Mouse (Mus musculus): ENCODE results near the gene Tmem262. TPM values are rescaled to one million over a fixed set of nuclear protein-coding genes. Genes with fewer than 3 reads are reported as not detected.
A peak's percentile ranks its signal among the peaks of the same experiment; 100 is the strongest.

The Tmem262 gene
- total RNA-seq, 2 experiments from 2014 or later: not detected

DNA sequence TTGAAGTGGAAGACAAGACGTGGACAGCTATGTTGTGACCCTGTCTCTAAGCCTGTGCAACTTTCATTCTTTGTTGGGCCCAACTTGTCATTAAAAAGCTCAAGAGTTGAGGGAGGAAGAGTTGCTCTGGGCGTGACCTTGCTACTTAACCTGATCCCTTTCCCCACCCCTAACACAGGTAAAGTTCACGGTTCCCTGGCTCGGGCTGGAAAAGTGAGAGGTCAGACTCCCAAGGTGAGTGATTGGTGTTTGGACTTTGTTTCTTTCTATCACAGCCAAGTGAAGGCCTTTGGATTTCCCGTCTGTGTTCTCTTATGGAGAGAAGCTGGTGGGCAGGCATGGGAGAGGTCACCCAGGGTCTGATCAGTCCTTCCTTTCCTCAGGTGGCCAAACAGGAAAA, 20.9 kb upstream of the Tmem262 start:
- DNase-seq (ENCODE audit: extremely low spot score in 1 of 2, low spot score in 1 of 2): no peak

DNA sequence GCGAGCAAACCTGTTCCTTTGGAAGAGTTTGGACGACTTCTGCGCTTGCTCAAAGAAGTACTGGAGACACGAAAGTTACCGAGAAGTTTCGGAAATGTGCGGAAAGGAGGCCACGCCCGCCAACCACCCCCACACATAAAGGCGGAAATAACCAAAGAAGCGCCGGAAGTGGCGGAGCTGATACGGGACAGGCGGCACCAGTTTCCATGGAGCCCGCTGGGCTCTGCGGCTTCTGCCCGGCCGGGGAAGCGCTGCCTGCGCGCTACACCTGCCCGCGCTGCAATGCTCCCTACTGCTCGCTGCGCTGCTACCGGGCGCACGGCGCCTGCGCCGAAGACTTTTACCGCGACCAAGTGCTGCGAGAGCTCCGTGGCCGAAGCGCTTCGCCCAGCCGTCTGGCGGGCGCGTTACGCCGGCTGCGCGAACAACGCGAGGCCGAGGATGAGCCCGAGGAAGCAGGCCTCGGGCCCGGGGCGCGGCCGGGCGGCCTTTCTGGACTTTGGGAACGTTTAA, 18.8 kb upstream of the Tmem262 start, which contains the start of gene Znhit2:
Gene Znhit2 (plus strand): TSS at position 172 of the 513 bp plus-strand sequence.
- peak; percentile 81 to 87 for DNase-seq (ENCODE audit: extremely low spot score in 1 of 2, low spot score in 1 of 2)

DNA sequence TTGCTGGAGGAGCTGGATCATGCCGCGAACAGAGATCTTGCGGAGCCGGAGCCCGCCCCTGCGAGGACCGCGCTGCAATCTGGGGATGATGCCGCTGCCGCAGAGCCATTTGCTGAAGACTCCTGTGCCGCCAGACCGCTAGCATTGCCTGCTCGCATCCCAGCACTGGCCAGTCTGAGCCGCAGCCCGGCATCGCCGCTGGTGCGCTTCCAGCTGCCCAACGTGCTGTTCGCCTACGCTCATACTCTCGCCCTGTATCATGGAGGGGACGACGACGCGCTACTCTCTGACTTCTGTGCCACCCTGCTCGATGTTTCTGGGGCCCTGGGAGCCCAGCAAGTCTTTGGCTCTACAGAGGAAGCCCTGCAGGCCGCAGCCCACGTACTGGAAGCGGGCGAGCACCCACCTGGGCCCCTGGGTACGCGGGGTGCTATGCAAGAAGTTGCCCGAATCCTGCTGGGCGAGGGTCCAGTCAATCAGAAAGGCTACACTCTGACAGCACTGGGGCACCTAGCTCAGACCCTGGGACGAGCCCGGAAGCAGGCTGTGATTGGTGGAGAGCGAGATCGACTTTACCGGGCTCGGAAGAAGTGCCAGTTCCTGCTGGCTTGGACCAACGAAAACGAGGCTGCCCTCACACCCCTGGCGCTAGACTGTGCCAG, 18.1 kb upstream of the Tmem262 start:
- DNase-seq (ENCODE audit: extremely low spot score in 1 of 2, low spot score in 1 of 2): no peak

DNA sequence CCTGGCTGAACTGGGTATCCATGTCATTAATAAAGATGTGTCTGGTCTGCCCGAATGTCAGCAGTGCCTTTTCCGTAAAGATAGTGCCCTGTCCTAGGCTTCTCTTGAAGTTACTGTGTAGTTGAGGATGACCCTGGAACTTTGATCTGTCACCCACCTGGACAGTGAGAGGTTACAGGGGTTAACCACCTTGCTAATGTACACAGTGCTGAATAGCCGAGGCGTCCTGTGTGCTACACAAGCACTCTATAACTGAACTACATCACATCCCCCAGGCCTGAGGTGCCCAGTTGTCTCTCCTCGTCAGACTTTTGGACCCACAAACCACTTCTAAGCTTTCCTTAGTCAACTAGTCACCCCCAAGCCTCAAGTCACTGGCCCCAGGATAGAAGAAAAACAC, 17.4 kb upstream of the Tmem262 start:
- no peak for DNase-seq (ENCODE audit: extremely low spot score in 1 of 2, low spot score in 1 of 2)

DNA sequence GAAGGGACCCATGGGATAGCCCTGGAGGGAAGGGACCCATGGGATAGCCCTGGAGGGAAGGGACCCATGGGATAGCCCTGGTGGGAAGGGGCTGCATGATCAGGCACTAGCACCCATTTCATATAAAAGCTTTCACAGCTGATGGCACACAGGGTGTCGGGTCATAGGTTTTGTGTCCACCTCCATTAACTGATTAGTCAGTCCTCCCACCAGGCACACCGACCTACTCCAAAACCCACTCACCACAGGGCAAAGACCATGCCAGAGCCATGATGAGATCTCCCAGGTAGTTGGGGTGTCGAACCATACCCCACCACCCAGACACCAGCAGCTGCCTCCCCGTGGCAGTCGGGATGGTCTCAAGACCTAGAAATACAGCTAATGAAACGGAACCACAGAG, 16.8 kb upstream of the Tmem262 start:
- DNase-seq (ENCODE audit: extremely low spot score in 1 of 2, low spot score in 1 of 2): no peak

DNA sequence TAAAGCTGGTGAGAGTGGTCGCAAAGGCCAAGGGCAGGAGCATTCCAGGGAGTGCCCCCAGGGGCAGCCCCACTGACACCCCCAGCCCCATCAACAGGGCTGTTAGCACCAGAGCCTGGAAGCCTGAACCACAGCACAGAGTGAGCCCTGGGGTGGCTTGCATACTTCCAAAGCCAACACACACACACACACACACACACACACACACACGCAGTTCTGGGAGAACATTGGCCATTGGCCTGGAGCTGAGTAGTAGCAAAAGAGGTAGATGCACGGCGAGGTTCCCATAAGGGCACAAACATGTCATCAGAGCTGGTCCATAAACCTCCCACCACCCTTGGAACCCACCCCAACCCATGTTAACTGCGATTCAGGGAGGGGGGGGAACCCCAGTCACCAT, 13.3 kb upstream of the Tmem262 start:
- DNase-seq (ENCODE audit: extremely low spot score in 1 of 2, low spot score in 1 of 2): no peak

DNA sequence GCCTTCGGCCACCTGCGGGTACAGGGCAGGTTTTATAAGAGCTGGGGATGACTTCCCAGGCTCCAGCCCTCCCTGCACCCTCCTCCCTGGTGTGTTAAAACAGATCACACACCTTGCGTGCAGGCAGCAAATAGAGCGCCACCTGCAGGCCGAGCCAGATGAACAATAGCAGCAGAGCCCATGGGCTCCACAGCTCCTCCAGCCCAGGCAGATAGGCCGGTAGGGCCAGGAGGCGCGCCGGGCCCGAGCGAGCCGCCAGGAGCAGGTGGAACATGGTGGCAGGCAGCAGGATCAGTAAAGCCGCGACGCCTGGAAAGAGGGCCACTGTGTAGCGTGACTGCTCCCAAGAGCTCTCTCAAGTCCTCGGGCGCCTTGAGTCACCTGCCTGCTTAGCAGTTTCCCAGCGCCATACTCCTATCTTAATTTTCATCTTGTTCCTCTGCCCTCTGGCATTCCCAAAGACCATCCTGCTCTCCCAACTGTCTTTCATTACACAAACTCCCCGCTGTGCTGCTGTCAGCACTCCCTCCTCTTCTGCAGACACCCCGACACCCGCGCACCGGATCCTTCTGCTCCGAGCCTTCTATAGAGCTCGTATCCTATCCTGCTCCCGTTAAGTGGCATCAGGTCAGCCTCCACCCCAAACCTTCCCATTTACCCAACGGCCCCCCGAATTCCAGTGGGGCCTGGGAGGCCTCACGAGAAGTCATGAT, 12.7 kb upstream of the Tmem262 start:
- peak; percentile 73 to 85 for DNase-seq (ENCODE audit: extremely low spot score in 1 of 2, low spot score in 1 of 2)

DNA sequence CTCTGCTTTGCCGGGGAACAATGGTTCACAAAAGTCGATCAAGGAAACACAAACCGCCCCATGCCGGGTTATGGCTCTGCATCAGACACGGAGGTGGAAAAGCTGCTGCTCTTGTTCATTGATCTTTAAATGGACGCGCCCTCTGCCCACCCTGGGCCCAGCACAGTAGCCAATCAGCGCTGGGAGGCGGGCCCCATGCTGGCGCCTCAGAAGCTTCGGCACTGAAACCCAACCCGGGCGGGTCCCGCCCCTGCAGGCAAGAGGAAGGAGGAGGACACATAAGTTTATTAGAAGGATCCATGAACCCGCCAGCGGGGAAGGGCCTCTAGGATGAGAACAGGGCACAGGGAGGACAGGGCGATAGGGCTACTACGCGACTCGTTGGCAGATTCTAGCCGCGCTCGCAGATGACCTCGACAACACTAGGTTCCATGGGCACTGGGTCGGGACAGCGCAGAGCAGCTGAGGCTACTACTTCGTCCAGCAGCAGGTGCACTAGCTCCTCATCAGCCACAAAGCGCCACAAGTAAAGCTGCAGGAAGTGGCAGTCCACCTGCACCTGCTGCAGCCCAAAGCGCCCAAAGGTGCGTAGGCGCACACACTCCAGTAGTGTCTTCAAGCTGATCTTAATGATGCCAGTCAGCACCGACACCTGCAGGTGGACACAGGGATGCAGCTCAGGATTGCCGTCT, 12.0 kb upstream of the Tmem262 start, which contains the start of gene Tm7sf2:
Gene Tm7sf2 (minus strand): TSS at position 650 of the 692 bp plus-strand sequence.
- DNase-seq (ENCODE audit: extremely low spot score in 1 of 2, low spot score in 1 of 2): peak; percentile 70 to 73

DNA sequence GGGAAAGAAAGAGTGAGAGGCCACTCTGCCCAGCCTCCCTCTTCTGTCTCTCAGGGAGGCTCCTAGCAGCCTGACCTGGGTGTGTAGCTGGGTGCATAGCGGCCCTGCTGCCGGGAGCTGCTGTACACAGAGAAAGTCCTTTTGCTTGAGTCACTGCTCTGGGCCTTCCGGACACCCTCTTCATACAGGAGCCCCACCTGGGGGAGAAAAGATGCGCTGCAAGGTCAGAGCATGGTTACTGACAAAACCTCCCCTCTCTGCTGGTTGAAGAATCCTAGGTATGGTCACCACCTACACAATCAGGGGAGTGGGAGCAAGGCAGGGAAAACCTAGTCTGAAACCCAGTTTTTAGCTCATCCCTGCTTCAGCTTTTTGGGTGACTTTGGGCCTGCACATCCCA, 10.9 kb upstream of the Tmem262 start:
- no peak for DNase-seq (ENCODE audit: extremely low spot score in 1 of 2, low spot score in 1 of 2)

DNA sequence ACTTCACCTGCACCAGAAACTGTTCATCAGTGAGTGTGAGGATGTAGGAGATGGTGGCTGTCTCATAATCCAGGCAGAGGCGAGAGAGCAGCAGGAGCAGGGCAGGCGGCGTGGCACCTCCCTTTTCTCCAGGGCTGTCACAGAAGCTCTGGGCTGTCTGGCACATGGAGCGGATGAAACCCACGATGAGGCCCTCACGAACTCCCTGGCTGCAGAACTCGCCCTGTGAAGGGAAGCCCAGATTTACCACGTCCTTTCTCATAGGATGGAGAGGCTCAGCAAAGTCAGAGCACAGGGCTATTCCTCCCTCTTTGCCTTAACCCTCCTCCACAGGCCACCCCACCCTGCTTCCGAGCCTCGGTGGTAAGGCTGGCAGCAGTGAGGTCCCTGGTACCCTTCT, 10.0 kb upstream of the Tmem262 start:
- no peak for DNase-seq (ENCODE audit: extremely low spot score in 1 of 2, low spot score in 1 of 2)

DNA sequence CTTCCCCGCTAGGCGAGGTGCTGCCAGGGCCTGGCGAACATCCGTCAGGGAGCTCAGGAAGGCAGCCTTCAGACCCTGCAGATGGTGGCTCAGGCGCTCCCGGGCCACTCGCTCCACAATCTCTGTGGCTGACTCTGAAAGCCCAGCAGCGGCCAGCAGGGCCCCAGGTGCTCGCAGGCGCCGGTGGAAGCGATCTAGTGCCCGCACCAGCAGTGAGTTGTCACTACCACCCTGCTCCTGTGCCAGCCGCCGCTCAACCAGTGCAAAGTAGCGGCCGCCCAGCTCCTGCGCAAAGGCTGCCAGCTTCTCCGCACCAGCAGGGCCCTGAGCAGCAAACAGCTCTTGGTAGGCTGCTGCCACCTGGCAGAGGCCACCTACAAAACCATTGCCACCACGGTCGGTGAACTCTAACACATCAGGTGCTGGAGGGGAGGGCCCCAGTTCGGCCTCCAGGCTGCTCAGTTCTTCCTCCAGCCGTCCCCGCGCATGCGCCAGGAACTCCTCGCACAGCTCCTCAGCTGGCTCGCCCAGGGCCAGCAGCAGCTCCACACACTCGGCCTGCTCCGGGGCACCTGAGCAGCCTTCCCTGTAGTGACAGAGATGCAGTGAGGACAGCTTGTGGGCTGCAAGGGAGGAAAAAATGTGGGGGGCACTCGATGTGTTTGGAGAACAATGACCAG, 9.1 kb upstream of the Tmem262 start:
- no peak for DNase-seq (ENCODE audit: extremely low spot score in 1 of 2, low spot score in 1 of 2)

DNA sequence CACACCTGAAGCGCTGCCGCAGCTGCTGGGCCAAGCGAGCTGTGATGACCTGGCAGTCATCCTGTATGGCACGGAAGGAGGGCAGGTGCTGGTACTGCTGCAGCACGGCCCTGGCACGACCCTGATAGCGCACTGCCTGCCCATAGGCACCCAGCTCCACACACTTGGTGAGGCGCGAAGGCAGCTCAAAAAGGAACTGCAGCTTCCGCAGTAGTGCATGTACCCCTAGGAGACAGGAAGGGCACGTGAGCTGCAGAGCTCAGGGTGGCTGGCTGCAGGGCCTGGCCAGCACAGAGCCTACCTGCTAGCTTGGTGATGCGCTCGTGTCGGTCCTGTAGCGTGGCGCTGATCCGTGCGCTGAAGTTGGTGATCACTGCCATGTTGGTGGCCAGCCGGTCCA, 8.6 kb upstream of the Tmem262 start:
- DNase-seq (ENCODE audit: extremely low spot score in 1 of 2, low spot score in 1 of 2): no peak

DNA sequence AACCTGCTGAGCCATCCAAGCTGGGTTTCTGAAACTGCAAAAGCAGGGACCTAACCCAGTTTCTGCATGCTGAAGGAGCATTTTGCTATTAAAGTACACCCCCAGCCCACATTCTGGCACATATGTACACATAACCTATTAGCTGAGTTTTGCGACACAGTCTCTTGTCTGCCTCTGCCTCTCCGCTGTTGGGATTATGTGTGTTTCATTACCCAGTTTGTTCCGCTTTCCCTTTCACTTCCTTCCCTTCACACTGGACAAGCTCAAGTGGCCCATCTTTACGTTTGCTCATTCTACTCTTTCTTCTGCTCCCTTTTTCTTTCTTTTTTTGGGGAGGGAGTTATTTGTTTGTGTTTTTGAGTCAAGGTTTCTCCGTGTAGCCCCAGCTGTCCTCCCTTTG, 5.9 kb upstream of the Tmem262 start:
- no peak for DNase-seq (ENCODE audit: extremely low spot score in 1 of 2, low spot score in 1 of 2)

DNA sequence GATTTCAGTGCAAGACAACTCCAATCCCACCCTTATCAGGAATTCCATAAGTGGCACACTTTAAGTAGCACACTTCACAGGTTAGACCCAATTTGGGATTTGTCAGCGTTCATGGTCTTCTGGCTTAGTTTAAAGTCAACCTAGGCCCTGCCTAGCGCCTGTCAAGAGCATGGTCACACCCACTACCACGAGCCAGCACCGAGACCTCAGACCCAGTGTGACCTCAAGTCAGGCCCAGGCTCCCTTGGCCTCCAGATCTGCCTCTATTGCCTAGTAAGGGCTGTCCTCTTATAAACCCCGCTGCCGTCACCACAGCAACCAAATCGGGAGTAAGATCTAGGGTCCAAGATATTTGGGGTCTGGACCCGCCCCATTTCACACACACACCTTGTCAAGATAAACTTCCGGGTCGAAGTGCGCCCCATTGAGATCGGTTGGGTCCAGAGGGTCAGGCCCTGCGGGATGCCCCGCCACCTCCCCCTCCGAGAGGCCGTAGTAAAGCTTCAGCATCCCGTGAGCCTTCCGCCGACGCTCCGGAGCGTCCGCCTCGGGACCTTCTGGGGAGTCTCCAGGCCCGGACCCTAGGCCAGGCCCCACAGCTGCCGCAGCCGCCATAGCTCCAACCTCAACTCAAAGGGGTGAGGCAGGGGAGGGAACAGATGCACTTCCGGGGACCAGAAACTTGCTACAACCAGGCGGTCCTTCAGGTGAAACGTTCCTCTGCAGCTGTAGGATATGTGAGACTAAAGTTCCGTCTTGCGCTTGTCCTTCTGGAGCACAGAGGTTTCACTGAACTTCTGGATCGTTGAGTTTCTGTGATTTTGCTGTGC, 3.1 kb upstream of the Tmem262 start, which contains the start of gene Vps51:
Gene Vps51 (minus strand): TSS at position 668 of the 830 bp plus-strand sequence.
- peak; percentile 67 to 80 for DNase-seq (ENCODE audit: extremely low spot score in 1 of 2, low spot score in 1 of 2)

DNA sequence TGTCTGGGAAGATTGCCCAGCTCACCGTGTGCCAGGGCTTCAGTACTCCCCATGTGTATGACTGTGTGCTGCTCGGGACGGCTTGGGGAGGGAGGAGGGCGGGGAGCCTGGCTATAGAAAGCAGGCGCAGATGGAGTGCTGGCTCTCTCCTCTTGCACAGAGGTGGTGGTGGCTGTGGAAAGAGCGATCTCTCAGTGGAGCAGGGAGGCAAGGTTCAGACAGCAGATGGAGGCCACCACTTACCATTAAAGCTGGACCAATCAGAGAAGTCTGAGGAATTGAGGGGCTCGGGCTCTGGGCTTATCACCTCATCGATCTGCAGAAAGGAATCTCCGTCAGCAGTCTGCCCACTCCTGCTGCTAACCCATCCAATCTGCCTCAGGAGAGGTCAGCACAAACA, 2.3 kb downstream of the Tmem262 start, which contains the start of gene Gm28374:
Gene Gm28374 (minus strand): TSS at position 101 of the 400 bp plus-strand sequence.
- DNase-seq (ENCODE audit: extremely low spot score in 1 of 2, low spot score in 1 of 2): no peak

DNA sequence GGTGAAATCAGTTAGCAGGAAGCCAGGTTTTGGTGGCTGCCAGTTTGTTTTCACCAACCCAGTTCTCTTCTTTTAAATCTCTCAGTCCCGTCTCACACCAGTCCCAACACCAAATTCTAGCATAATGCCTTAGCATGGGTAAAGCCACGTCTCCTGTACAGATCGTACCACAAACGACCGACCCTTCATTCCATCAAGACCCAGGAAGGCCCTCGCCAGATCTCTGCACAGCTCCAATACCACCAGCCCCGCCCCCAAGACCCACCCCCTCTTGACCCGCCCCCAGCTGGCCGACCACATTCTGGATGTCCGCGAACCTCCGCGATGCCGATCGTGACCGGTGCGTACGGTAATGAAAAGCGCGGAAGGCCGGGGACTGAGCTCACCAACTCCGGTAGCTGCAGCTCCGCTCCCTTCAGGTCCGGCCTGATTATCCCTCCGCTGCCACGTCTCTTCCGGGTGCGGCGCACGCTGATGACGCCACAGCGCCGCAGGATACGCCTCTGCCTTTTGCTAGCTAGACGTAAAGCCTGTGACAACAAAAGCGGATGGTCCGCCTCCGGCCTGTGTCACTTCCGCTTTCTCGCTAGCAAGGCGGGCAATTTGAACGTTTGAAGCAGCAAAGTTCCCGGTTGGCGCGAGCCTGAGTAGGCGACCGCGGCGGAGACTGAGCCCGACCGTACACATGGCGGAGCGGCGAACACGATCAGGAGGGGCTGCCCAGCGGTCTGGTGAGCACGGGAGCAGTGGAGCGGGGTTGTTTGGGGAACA, 4.8 kb downstream of the Tmem262 start, which contains the start of the genes Zfpl1 and Cdca5:
Gene Zfpl1 (minus strand): TSS at position 479 of the 771 bp plus-strand sequence.
Gene Cdca5 (plus strand): TSS at position 506 of the 771 bp plus-strand sequence.
- peak; percentile 90 to 92 for DNase-seq (ENCODE audit: extremely low spot score in 1 of 2, low spot score in 1 of 2)

DNA sequence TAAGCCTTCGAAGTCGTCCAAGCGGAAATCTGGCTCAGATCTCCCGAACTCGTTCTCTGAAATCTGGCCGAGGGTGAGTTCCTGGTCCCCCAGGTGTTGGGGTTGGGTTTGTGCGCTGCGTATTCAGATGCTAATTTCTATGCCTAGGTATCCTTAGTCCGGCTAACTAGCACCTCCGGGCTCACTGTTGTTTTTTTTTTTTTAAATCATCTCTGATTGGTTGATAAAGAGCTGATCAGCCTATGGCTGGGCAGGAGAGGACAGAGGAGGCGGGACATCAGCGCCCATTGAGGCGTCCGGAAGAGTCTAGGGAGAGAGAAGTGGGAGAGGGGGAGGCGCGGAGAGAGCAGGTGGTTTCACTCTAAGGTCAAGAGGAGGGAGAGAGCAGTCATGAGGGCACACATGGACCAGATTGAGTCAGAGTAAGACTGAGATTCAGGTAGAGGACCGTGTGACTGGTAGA, 5.6 kb downstream of the Tmem262 start:
- no peak for DNase-seq (ENCODE audit: extremely low spot score in 1 of 2, low spot score in 1 of 2)

DNA sequence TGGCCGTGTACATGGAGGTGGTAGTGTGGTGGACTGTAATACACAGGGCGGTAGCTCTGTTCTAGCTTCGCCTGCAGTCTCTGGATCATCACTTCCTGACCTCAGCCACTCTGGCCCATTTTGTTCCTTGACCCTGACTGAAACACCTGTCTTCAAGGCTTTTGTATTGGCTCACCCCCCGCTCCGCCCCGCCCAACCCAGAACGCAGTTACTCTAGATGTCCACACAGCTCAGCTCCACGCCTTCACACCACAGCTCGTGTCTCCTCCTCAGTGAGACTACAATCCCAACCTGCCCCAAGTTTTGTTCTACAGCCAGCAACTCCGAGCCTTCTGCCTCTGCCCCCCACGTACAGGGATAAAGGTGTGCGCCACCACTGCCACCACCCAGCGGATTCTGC, 9.0 kb downstream of the Tmem262 start:
- no peak for DNase-seq (ENCODE audit: extremely low spot score in 1 of 2, low spot score in 1 of 2)

All from layer of hippocampus, postnatal 25 days (tissue).